Mouse (Mus musculus) forebrain, embryonic 12.5 days (tissue): Measurements from ENCODE around the gene Hist1h2ah. TPM values are rescaled to one million over a fixed set of nuclear protein-coding genes. Genes with fewer than 3 reads are reported as not detected.

Source experiments
- microRNA-seq: library from miRNA; unstranded; fragments of <30 nt; microRNA quantifications from one replicate; pipeline ENCODE4, GENCODE M21; 2017
- polyA plus RNA-seq: library from polyadenylated mRNA; unstranded; fragments of >200 nt; fragmentation: Nextera tagmentation; extraction: Ambion mirVana; gene quantifications from 2 replicates; pipeline ENCODE4 v1.2.1, GENCODE M21; 2016

Hist1h2ah gene
- polyA plus RNA-seq, 1 experiment from 2014 or later, result 22.0 TPM

Small RNA genes within 50 kb of the gene (microRNA-seq; reads per million reads assigned to microRNA genes)
- gene Gm26300 (not detected), gene Gm44390 (not detected), gene Gm44486 (not detected)

Other genes starting within 250 kb of the Hist1h2ah start
- gene Hist1h2an, start 248.3 kb downstream of the Hist1h2ah start, polyA plus RNA-seq, result 13.9 and 15.0 TPM in 2 replicates
- gene Hist1h2bp, start 248.1 kb downstream of the Hist1h2ah start, polyA plus RNA-seq, result 3.0 and 5.2 TPM in 2 replicates
- gene Hist1h2bq, start 225.4 kb downstream of the Hist1h2ah start, polyA plus RNA-seq, result 23.9 and 32.5 TPM in 2 replicates
- gene Hist1h2ao, start 225.1 kb downstream of the Hist1h2ah start, polyA plus RNA-seq, result not detected in 2 replicates
- not detected in 2 replicates for gene Hist1h4m, start 223.8 kb downstream of the Hist1h2ah start, polyA plus RNA-seq
- gene Hist1h4n, start 203.4 kb downstream of the Hist1h2ah start, polyA plus RNA-seq, result 12.5 and 13.8 TPM in 2 replicates
- gene Hist1h2ap, start 202.1 kb downstream of the Hist1h2ah start, polyA plus RNA-seq, result 6,142 and 6,230 TPM in 2 replicates
- gene Hist1h2br, start 201.8 kb downstream of the Hist1h2ah start, polyA plus RNA-seq, result 24.5 and 30.9 TPM in 2 replicates
- gene Zfp184, start 90.5 kb downstream of the Hist1h2ah start, polyA plus RNA-seq, result 24.5 and 26.7 TPM in 2 replicates
- gene Pom121l2, start 54.4 kb downstream of the Hist1h2ah start, polyA plus RNA-seq, result 0.13 TPM in 1 of 2 replicates, not detected in the other
- gene Prss16, start 25.8 kb downstream of the Hist1h2ah start, polyA plus RNA-seq, result 0.28 TPM in 1 of 2 replicates, not detected in the other
- 10.0 and 10.5 TPM in 2 replicates for gene Hist1h2bk, start 302 bp upstream of the Hist1h2ah start, polyA plus RNA-seq
- gene Hist1h4i, start 5.8 kb upstream of the Hist1h2ah start, polyA plus RNA-seq, result 44.5 and 46.9 TPM in 2 replicates
- 82.7 and 84.6 TPM in 2 replicates for gene Hist1h2ag, start 7.4 kb upstream of the Hist1h2ah start, polyA plus RNA-seq
- 13.1 and 15.8 TPM in 2 replicates for gene Hist1h2bj, start 7.6 kb upstream of the Hist1h2ah start, polyA plus RNA-seq
- gene Vmn1r188, start 48.9 kb upstream of the Hist1h2ah start, polyA plus RNA-seq, result not detected in 2 replicates
- gene Vmn1r189, start 70.3 kb upstream of the Hist1h2ah start, polyA plus RNA-seq, result not detected in 2 replicates
- not detected in 2 replicates for gene Vmn1r191, start 148.4 kb upstream of the Hist1h2ah start, polyA plus RNA-seq
- not detected in 2 replicates for gene Vmn1r192, start 155.6 kb upstream of the Hist1h2ah start, polyA plus RNA-seq
- gene Vmn1r193, start 187.6 kb upstream of the Hist1h2ah start, polyA plus RNA-seq, result not detected in 2 replicates
- not detected in 2 replicates for gene Vmn1r194, start 208.6 kb upstream of the Hist1h2ah start, polyA plus RNA-seq
- not detected in 2 replicates for gene Vmn1r195, start 235.0 kb upstream of the Hist1h2ah start, polyA plus RNA-seq